Mouse (Mus musculus) cortical plate, adult 2 months (tissue): ENCODE results near the gene Rabl3.

Experiments used
- CTCF ChIP-seq: fragments of 200-500 bp; IDR thresholded peaks from 2 replicates; pipeline ENCODE4 v1.5.1; 2011; ENCODE audit warnings: mild to moderate bottlenecking, control low read depth, low read length; ENCODE audit not compliant: insufficient read depth; ENCODE audit errors: extremely low read depth
- POLR2A ChIP-seq: fragments of 200-500 bp; IDR thresholded peaks from 2 replicates; pipeline ENCODE4 v1.6.1; 2011; ENCODE audit warnings: mild to moderate bottlenecking, low read length, control low read depth; ENCODE audit not compliant: insufficient read depth; ENCODE audit errors: extremely low read depth

GRCm38 (mm10) chr16:37610333-37610732, 70.6 kb downstream of the Rabl3 start:
- TF ChIP-seq POLR2A (no peak), CTCF (no peak)
